Mouse (Mus musculus) midbrain, postnatal 0 days (tissue): ENCODE results near the gene Slc16a2. TPM values are rescaled to one million over a fixed set of nuclear protein-coding genes. Genes with fewer than 3 reads are reported as not detected.

Source experiments
- ATAC-seq: fragments of 200-750 bp; cut with Nextera tagmentation; 2 replicates; pipeline ENCODE4 v1.8.0; 2017; ENCODE audit warnings: moderate number of reproducible peaks, mild to moderate bottlenecking, moderate TSS enrichment, moderate library complexity; ENCODE audit not compliant: low FRiP score
- DNase-seq: peaks from one replicate; pipeline ENCODE4 v3.0.0-alpha.2; 2015; ENCODE audit warnings: low spot score
- H3K27ac ChIP-seq: fragments of 300-500 bp; sonication (generic); 2 replicates; pipeline ENCODE4 v1.5.1; 2014; ENCODE audit warnings: low read depth, mild to moderate bottlenecking, low read length, mixed read lengths
- H3K27me3 ChIP-seq: fragments of 300-500 bp; sonication (generic); 2 replicates; pipeline ENCODE4 v1.6.1; 2014; ENCODE audit warnings: low read length, control low read depth, mixed read lengths; ENCODE audit not compliant: insufficient read depth
- H3K36me3 ChIP-seq: fragments of 300-500 bp; sonication (generic); 2 replicates; pipeline ENCODE4 v1.6.1; 2014; ENCODE audit warnings: low read length, control low read depth, mixed read lengths; ENCODE audit not compliant: insufficient read depth
- H3K4me1 ChIP-seq: fragments of 300-500 bp; sonication (generic); 2 replicates; pipeline ENCODE4 v1.6.1; 2014; ENCODE audit warnings: mild to moderate bottlenecking, control low read depth, antibody characterized with exemption, low read length, mixed read lengths; ENCODE audit not compliant: insufficient read depth
- H3K4me2 ChIP-seq: fragments of 300-500 bp; sonication (generic); 2 replicates; pipeline ENCODE4 v1.6.1; 2014; ENCODE audit warnings: low read depth, mild to moderate bottlenecking, low read length, mixed read lengths; ENCODE audit not compliant: poor library complexity, severe bottlenecking
- H3K4me3 ChIP-seq: fragments of 300-500 bp; sonication (generic); 2 replicates; pipeline ENCODE4 v1.5.1; 2014; ENCODE audit warnings: low read depth, mild to moderate bottlenecking, low read length, moderate library complexity
- H3K9ac ChIP-seq: fragments of 300-500 bp; sonication (generic); replicated peaks from 2 replicates; pipeline ENCODE4 v1.6.1; 2014; ENCODE audit warnings: mild to moderate bottlenecking, low read length, moderate library complexity, mixed read lengths; ENCODE audit not compliant: poor library complexity, severe bottlenecking
- H3K9me3 ChIP-seq: fragments of 300-500 bp; sonication (generic); 2 replicates; pipeline ENCODE4 v1.6.1; 2016; ENCODE audit warnings: low read length, control low read depth
- CTCF ChIP-seq: IDR thresholded peaks from 2 replicates; pipeline ENCODE4 v1.5.1; 2016; ENCODE audit warnings: antibody characterized with exemption, mild to moderate bottlenecking
- WGBS: fragments of 180-500 bp; shearing (Covaris S2); extraction: QIAGEN DNeasy Blood & Tissue Kit; methylation state at CpG from one replicate; pipeline ENCODE4 v1.1.7; 2014; 5-methylcytosine and 5-hydroxymethylcytosine counted together
- polyA plus RNA-seq: library from polyadenylated mRNA; unstranded; fragments of >200 nt; fragmentation: Nextera tagmentation; extraction: Ambion mirVana; gene quantifications from 2 replicates; pipeline ENCODE4 v1.2.1, GENCODE M21; 2015
- total RNA-seq: library from RNA; depleted of rRNA; stranded (reverse); fragments of >200 nt; gene quantifications from 2 replicates; pipeline ENCODE4 v1.2.3, GENCODE M21; 2014

Gene Slc16a2
- total and polyA plus RNA-seq, 2 experiments from 2014 or later, result 25.3 to 48.4 TPM

GRCm38 (mm10) chrX:103704611-103705010 lies 117.2 kb downstream of the Slc16a2 start:
- Histone ChIP-seq H3K4me2 (no peak overlapping the region), H3K27ac (no peak overlapping the region), H3K4me3 (no peak overlapping the region), H3K36me3 (no peaks in the 10 kb centered on the region), H3K4me1 (no peaks in the 10 kb centered on the region), H3K9ac (no peak overlapping the region), H3K9me3 (no peaks in the 10 kb centered on the region), H3K27me3 (peaks cover 33% of the 10 kb centered on the region; the same call in 1 of the 2 replicates)
- no peak for TF ChIP-seq CTCF
- WGBS, result 92% methylated on average over 4 of the region's 4 CpGs
- DNase-seq (no peak), ATAC-seq (no peak)

GRCm38 (mm10) chrX:103704024-103704423 lies 117.8 kb downstream of the Slc16a2 start:
- 43% methylated on average over 4 of the region's 4 CpGs for WGBS
- DNase-seq, result peak; percentile 65
- no peak for ATAC-seq
- Histone ChIP-seq H3K27me3 (peaks cover 39% of the 10 kb centered on the region; the same call in 1 of the 2 replicates), H3K9ac (no peak overlapping the region), H3K9me3 (no peaks in the 10 kb centered on the region), H3K4me1 (no peaks in the 10 kb centered on the region), H3K4me2 (no peak overlapping the region), H3K4me3 (no peak overlapping the region), H3K27ac (no peak overlapping the region), H3K36me3 (no peaks in the 10 kb centered on the region)
- no peak for TF ChIP-seq CTCF

- DNase-seq, result peak; percentile 2
- no peak overlapping the region for H3K27ac ChIP-seq
- no peaks in the 10 kb centered on the region for H3K36me3 ChIP-seq
- peaks cover 54% of the 10 kb centered on the region; the same call in 1 of the 2 replicates for H3K27me3 ChIP-seq
- no peaks in the 10 kb centered on the region for H3K9me3 ChIP-seq
- no peak overlapping the region for H3K4me2 ChIP-seq
- no peak overlapping the region for H3K4me3 ChIP-seq
- no peak overlapping the region for H3K9ac ChIP-seq
- no peaks in the 10 kb centered on the region for H3K4me1 ChIP-seq
- TF ChIP-seq CTCF, result no peak
- WGBS, result 70% methylated on average over 2 of the region's 2 CpGs
- no peak for ATAC-seq
These were observed 124.0 kb downstream of the Slc16a2 start for GRCm38 (mm10) chrX:103697796-103698195.

GRCm38 (mm10) chrX:103696081-103696519 lies 125.7 kb downstream of the Slc16a2 start:
- 11% methylated on average over 9 of the region's 9 CpGs for WGBS
- H3K4me1 ChIP-seq, result no peaks in the 10 kb centered on the region
- peaks cover 48% of the 10 kb centered on the region; the same call in 1 of the 2 replicates for H3K27me3 ChIP-seq
- 0 out of 2 replicates have a peak overlapping the region, but pooled peaks have one; percentile 16 for H3K4me3 ChIP-seq
- DNase-seq (peak; percentile 42), ATAC-seq (peak; percentile 25)
- TF ChIP-seq CTCF, result no peak
- H3K36me3 ChIP-seq, result no peaks in the 10 kb centered on the region
- H3K9ac ChIP-seq, result peak overlapping the region; percentile 36; the same call in 1 of the 2 replicates
- H3K4me2 ChIP-seq, result peak overlapping the region; percentile 72
- peak overlapping the region; percentile 71 for H3K27ac ChIP-seq
- H3K9me3 ChIP-seq, result no peaks in the 10 kb centered on the region

GRCm38 (mm10) chrX:103695165-103695996 lies 126.4 kb downstream of the Slc16a2 start:
- no peaks in the 10 kb centered on the region for H3K4me1 ChIP-seq
- 3% methylated on average over 25 of the region's 41 CpGs for WGBS
- ATAC-seq (peak; percentile 82), DNase-seq (peak; percentile 84)
- peaks cover 43% of the 10 kb centered on the region; the same call in 1 of the 2 replicates for H3K27me3 ChIP-seq
- peak overlapping the region; percentile 46 for H3K9ac ChIP-seq
- no peaks in the 10 kb centered on the region for H3K9me3 ChIP-seq
- H3K4me3 ChIP-seq, result peak overlapping the region; percentile 41
- peak overlapping the region; percentile 74 for H3K27ac ChIP-seq
- peak overlapping the region; percentile 72 for H3K4me2 ChIP-seq
- H3K36me3 ChIP-seq, result no peaks in the 10 kb centered on the region
- TF ChIP-seq CTCF, result peak; percentile 67

GRCm38 (mm10) chrX:103694787-103695164 lies 127.0 kb downstream of the Slc16a2 start:
- peak overlapping the region; percentile 72 for H3K4me2 ChIP-seq
- H3K36me3 ChIP-seq, result no peaks in the 10 kb centered on the region
- H3K4me1 ChIP-seq, result no peaks in the 10 kb centered on the region
- TF ChIP-seq CTCF, result no peak; the same call in 1 of the 2 replicates
- peaks cover 40% of the 10 kb centered on the region; the same call in 1 of the 2 replicates for H3K27me3 ChIP-seq
- H3K27ac ChIP-seq, result peak overlapping the region; percentile 74
- 6% methylated on average over 15 of the region's 17 CpGs for WGBS
- ATAC-seq (no peak; the same call in 1 of the 2 replicates), DNase-seq (peak; percentile 3)
- H3K4me3 ChIP-seq, result peak overlapping the region; percentile 41
- H3K9ac ChIP-seq, result peak overlapping the region; percentile 46
- H3K9me3 ChIP-seq, result no peaks in the 10 kb centered on the region
